15 mouse cellular contexts compared by ENCODE assay signal in the genomic region with DNA sequence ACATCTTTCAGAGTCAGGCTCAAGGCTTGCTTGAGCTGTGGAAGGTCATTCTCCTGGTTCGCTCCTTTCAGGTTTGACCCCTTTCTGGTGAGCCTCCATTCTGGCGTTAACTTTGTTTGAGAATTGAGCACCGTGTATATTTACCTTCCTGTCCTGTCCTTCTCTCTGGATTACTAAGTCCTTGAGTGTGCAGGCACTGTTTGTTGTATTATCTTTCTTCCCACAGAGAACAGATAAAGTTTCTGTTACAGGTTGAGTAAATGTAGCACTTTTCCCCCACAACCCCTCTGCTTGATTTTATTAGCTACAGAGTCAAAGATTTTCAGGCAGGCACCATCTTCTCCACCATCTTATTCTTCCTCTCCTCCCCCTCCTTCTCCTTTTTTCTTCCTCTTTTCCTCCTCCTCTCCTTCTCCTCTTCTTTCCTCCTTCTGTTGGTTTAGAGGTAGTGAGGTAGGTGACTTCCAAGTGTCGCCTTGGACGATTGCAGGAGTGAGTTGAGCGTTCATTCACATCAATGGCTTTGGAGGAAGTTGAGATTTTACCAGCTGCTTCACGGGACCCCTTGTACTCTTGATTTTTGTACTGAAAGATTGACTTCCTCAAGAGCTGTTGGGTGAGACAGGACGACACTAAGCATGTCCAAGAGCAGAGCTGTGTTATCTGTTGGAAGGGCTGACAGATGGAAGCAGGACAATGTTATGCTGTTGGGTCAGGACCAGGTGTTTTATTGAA. TPM values are rescaled to one million over a fixed set of nuclear protein-coding genes. Genes with fewer than 3 reads are reported as not detected.
DNase-seq lines count a peak whose midpoint lies in the region; ATAC-seq and TF ChIP-seq lines count a peak whose summit lies in the region.
"Had no signal": no experiment of that assay in that cellular context is flagged by ENCODE, and none has a peak within 500 bp of the region (broad histone marks: within the 10 kb centered on the region; RNA-seq: fewer than 3 reads in every experiment).

No protein-coding gene starts in this region.

- H3K36me3 ChIP-seq in thymus, adult 2 months (ENCODE audit: control insufficient read depth, insufficient read depth, low read length): peaks cover 32% of the 10 kb centered on the region
- H3K36me3 ChIP-seq in liver, postnatal 0 days (replicated peaks; ENCODE audit: insufficient read depth, low read length): peaks cover 10% of the 10 kb centered on the region

- H3K27me3 ChIP-seq in thymus, adult 2 months (ENCODE audit: control insufficient read depth, insufficient read depth, low read length): no peaks in the 10 kb centered on the region
- H3K27me3 ChIP-seq in liver, postnatal 0 days (ENCODE audit: insufficient read depth, low read length): no peaks in the 10 kb centered on the region
- H3K27me3 ChIP-seq: kidney, embryonic 15.5 days had no signal

- ATAC-seq in liver, postnatal 0 days: no peak
- ATAC-seq: hindbrain, embryonic 16.5 days had no signal

- H3K4me1 ChIP-seq in thymus, adult 2 months (replicated peaks; ENCODE audit: control insufficient read depth, insufficient read depth, low read length): peaks cover 25% of the 10 kb centered on the region
- H3K4me1 ChIP-seq in liver, postnatal 0 days (ENCODE audit: insufficient read depth): peaks cover 72% of the 10 kb centered on the region

- H3K4me3 ChIP-seq in thymus, adult 2 months (ENCODE audit: control insufficient read depth, insufficient read depth, low read length): peak overlapping the region; percentile 27
- no peak overlapping the region for H3K4me3 ChIP-seq in liver, postnatal 0 days (ENCODE audit: low read depth, low read length)
- H3K4me3 ChIP-seq: heart, adult 2 months; kidney, embryonic 15.5 days had no signal

- peak overlapping the region; percentile 34 for H3K4me2 ChIP-seq in liver, postnatal 0 days (ENCODE audit: low read depth, low read length)
- H3K4me2 ChIP-seq: kidney, embryonic 15.5 days; midbrain, embryonic 11.5 days had no signal

- TF ChIP-seq EP300 in liver, postnatal 0 days (IDR thresholded peaks at IDR 0.05; ENCODE audit: low read depth): no peak

- 18% methylated on average over 8 of the region's 8 CpGs for WGBS in thymus, adult 2 months
- WGBS in liver, postnatal 0 days (ENCODE audit: insufficient replicate concordance): 34% methylated on average over 8 of the region's 8 CpGs

- peak overlapping the region; percentile 80 for H3K27ac ChIP-seq in thymus, adult 2 months (ENCODE audit: control insufficient read depth, insufficient read depth, low read length)
- H3K27ac ChIP-seq in liver, postnatal 0 days (ENCODE audit: low read depth): peak overlapping the region; percentile 46
- H3K27ac ChIP-seq: heart, adult 2 months; kidney, embryonic 15.5 days had no signal

- TF ChIP-seq POLR2A in thymus, adult 2 months (IDR thresholded peaks at IDR 0.05; ENCODE audit: control insufficient read depth, extremely low read depth, insufficient read depth, low read length, poor library complexity): no peak

- no peaks in the 10 kb centered on the region for H3K9me3 ChIP-seq in liver, postnatal 0 days (ENCODE audit: low read length)
- H3K9me3 ChIP-seq: kidney, embryonic 15.5 days had no signal

- DNase-seq in thymus, adult 2 months: no peak
- no peak for DNase-seq in thymus, postnatal 14 days
- DNase-seq in induced T-regulatory cell, adult 2 months (ENCODE audit: low read depth): peak; percentile 55
- no peak for DNase-seq in liver, postnatal 0 days
- DNase-seq in yolk sac, embryonic 10.5 days (ENCODE audit: low spot score): peak; percentile 31
- DNase-seq in adrenal gland, adult (ENCODE audit: inconsistent age in 2 of 2, low spot score in 1 of 2): no peak
- DNase-seq in layer of hippocampus, adult 9-11 months: no peak
- DNase-seq: adrenal gland, adult 8-10 months; cerebellum, postnatal 14 days; heart, adult 2 months; lung, postnatal 10 days; right cerebral cortex, adult 18-20 months had no signal

- H3K9ac ChIP-seq in liver, postnatal 0 days (replicated peaks): no peak overlapping the region
- H3K9ac ChIP-seq: kidney, embryonic 15.5 days had no signal

- no peak for TF ChIP-seq CTCF in thymus, adult 2 months (IDR thresholded peaks at IDR 0.05; ENCODE audit: borderline replicate concordance, control insufficient read depth, extremely low read depth, insufficient read depth, low read length, poor library complexity)
- TF ChIP-seq CTCF in liver, postnatal 0 days (IDR thresholded peaks at IDR 0.05; ENCODE audit: low read depth): no peak

RNA-seq across cellular contexts. Expression of gene Edem1, which starts 5.7 kb away (rescaled TPM):
- polyA plus RNA-seq in thymus, adult 2 months (2012; rRNA removed): 241 and 286 TPM in 2 replicates
- 23.1 and 25.7 TPM in 2 replicates for polyA plus RNA-seq in liver, postnatal 0 days (2015; fragmentation: Nextera tagmentation; extraction: Ambion mirVana)

RNA-seq across cellular contexts. Expression of gene Arl8b, which starts 51.2 kb away (rescaled TPM):
- 22.1 and 22.3 TPM in 2 replicates for polyA plus RNA-seq in thymus, adult 2 months (2012; rRNA removed)
- 33.2 and 34.5 TPM in 2 replicates for polyA plus RNA-seq in liver, postnatal 0 days (2015; fragmentation: Nextera tagmentation; extraction: Ambion mirVana)

Comparison
In these comparisons a context has a peak if more than half of its experiments do, and no peak if none do; other contexts are left out.
1. DNase-seq: peak in induced T-regulatory cell, adult 2 months (single experiment) and yolk sac, embryonic 10.5 days (single experiment); none in thymus, adult 2 months (single experiment), thymus, postnatal 14 days (single experiment), liver, postnatal 0 days (single experiment), adrenal gland, adult (0 of 2) and layer of hippocampus, adult 9-11 months (single experiment).